Mouse (Mus musculus) activated CD4-positive, CD25-positive, alpha-beta regulatory T cell, adult 9 weeks (primary cell): ENCODE measurements around the gene Olfr1234. TPM values are rescaled to one million over a fixed set of nuclear protein-coding genes. Genes with fewer than 3 reads are reported as not detected.

Experiments used
- polyA plus RNA-seq: library from polyadenylated mRNA; unstranded; fragments of 100-300 nt; shearing (Covaris generic); gene quantifications from one replicate; pipeline ENCODE4 v1.2.1, GENCODE M21; 2017

Olfr1234 gene
- polyA plus RNA-seq = not detected

DNA sequence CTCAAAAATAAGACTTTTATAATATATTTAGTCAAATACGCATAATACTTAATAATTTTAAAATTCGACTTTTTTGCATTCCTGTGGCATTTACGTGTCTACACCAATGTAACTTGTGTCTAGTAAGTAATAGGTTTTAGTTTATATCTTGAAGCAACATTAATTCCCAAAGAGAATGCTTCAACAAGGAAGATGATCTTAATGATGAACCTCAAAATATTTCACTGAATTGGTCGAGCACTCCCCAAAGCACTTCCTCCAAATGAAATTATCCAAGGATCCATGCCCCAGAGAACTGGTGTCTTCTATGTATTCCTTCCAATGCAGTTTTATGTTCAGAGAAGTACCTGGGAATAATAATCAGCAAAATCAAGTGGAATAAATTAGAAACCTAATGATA is at the start of gene Olfr1234:
Olfr1234 (minus strand) TSS at position 101 of the 400 bp plus-strand sequence.

DNA sequence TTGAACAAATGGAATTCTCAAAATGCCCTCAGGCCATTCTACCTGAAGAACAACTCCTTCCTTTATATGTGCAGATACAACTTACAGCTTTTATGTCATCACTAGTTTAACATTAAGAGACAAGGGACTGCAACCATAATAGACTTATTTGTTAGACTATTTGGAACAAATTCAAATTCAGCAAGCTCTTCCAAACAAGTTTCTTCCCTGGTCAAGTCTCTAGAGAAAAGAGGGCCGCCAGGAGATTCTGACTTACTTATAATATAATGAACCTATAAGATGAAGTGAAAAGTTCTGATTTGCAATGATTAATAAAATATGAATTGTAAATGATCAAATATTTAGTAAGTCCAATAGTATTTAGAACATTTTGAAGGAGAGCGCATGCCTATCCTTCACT is 44.9 kb upstream of the Olfr1234 start, which contains the start of gene Olfr1238:
Olfr1238 (minus strand) TSS at position 101 of the 400 bp plus-strand sequence.

DNA sequence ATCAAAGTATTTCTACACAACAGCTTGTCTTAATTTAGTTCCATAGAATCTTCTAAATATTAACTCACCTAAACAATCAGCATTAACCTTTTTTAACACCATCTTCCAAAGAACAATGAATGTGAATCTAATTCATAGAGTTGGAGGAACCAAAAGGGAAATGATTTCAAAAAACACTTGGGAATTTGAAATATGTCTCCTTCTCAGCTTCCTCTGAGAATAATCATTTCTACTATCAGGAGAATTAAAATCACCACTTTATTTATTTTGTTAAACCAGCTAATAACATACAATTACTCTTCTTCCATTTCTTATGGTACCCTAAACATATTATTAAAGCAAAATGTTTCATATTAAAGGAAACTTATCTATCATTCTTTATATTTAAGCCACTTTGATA is 22.4 kb downstream of the Olfr1234 start, which contains the start of gene Olfr1233:
Olfr1233 (minus strand) TSS at position 101 of the 400 bp plus-strand sequence.

DNA sequence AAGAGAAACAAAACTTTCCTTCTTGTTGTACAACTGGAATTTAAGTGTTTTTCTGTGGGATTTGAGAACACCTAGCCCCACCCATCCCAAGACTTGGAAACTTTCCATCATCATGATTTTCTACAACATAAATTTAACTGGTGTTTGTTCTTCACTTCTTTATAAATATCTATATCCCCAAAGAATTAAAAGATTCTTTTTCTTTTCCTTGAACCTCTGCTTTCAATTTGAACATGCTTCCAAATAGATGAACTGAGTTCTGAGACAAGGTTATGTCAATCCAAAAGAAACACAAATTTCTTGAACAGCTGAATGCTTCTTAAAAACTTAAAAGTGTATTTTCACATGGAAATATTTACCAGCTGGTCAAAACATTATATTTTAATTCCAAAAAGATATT is 35.1 kb downstream of the Olfr1234 start, which contains the start of gene Olfr1232:
Olfr1232 (minus strand) TSS at position 101 of the 400 bp plus-strand sequence.

Other genes with a start within 250 kb of the Olfr1234 start
- gene Olfr1221, start 247.6 kb downstream of the Olfr1234 start, polyA plus RNA-seq = not detected
- not detected for gene Olfr1222, start 231.8 kb downstream of the Olfr1234 start, polyA plus RNA-seq
- gene Olfr1223, start 213.3 kb downstream of the Olfr1234 start, polyA plus RNA-seq = not detected
- not detected for gene Olfr1224-ps1, start 200.8 kb downstream of the Olfr1234 start, polyA plus RNA-seq
- gene Olfr1225, start 190.2 kb downstream of the Olfr1234 start, polyA plus RNA-seq = not detected
- not detected for gene Olfr1226, start 164.8 kb downstream of the Olfr1234 start, polyA plus RNA-seq
- not detected for gene Olfr1228, start 110.8 kb downstream of the Olfr1234 start, polyA plus RNA-seq
- not detected for gene Olfr1229, start 76.9 kb downstream of the Olfr1234 start, polyA plus RNA-seq
- gene Olfr1230, start 67.6 kb downstream of the Olfr1234 start, polyA plus RNA-seq = not detected
- not detected for gene Olfr1231, start 57.8 kb downstream of the Olfr1234 start, polyA plus RNA-seq
- gene Olfr1232, start 35.2 kb downstream of the Olfr1234 start, polyA plus RNA-seq = not detected
- gene Olfr1233, start 22.5 kb downstream of the Olfr1234 start, polyA plus RNA-seq = not detected
- gene Olfr1238, start 44.8 kb upstream of the Olfr1234 start, polyA plus RNA-seq = not detected
- not detected for gene Olfr1239, start 55.5 kb upstream of the Olfr1234 start, polyA plus RNA-seq
- gene Olfr1240, start 78.1 kb upstream of the Olfr1234 start, polyA plus RNA-seq = not detected
- gene Olfr1241, start 122.3 kb upstream of the Olfr1234 start, polyA plus RNA-seq = not detected
- gene Olfr1242, start 133.5 kb upstream of the Olfr1234 start, polyA plus RNA-seq = not detected
- gene Olfr1243, start 166.6 kb upstream of the Olfr1234 start, polyA plus RNA-seq = not detected
- not detected for gene Olfr1245, start 213.6 kb upstream of the Olfr1234 start, polyA plus RNA-seq
- gene Olfr1246, start 228.3 kb upstream of the Olfr1234 start, polyA plus RNA-seq = not detected
- gene Olfr1247, start 249.3 kb upstream of the Olfr1234 start, polyA plus RNA-seq = not detected